Mouse (Mus musculus): ENCODE measurements at regions not wholly inside any gene's neighbourhood (a gene's known extent, or its start where the extent isn't known, plus 50 kb on each side); places are given as distances from the start of the nearest gene placed in this dataset.

DNA sequence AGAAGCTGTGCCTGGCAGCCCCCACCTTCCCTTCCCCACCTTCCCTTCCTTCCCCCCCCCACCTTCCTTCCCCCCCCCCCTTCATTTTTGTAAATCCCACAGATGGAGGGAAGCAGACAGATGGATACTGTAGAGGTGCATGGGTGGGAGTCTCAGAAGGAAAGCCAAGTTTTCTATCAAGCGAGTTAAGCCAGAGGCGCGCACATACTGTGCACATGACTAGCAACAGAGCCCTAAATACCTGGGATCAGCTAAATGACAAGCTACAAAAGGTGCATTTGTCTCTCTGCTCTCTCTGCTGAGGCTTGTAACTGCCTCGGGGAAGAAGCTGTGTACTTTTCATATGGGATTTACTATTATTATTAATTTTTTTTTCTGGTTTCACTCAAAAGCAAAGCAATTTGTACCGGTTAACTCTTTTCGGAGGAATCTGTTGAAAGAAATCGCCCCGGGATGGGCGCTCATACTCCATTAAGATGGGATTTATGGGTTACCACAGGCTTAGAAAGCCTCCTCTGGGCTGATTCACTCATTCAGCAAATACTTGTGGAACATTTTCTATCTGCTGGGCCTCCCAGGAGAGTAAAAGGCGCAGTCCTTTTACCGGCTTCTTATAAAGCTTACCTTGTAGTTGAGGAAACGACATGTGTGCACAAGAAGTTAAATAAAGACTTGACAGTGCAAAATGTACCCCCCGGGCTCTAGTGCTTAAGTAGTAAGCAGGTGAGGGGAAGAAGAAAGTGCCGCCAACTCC is 54.3 kb upstream of the Arhgap29 start:
- TF ChIP-seq CTCF (IDR thresholded peaks at IDR 0.05; ENCODE audit: low read depth, low read length) (no peak), POLR2A (IDR thresholded peaks at IDR 0.05; ENCODE audit: borderline replicate concordance, low read depth, low read length) (no peak)
